Mouse (Mus musculus) left cerebral cortex, adult 2 months (tissue): Measurements from ENCODE around the gene Cryab. TPM values are rescaled to one million over a fixed set of nuclear protein-coding genes. Genes with fewer than 3 reads are reported as not detected.

Source experiments
- DNase-seq, 2 experiments: peaks; one replicate each; pipeline ENCODE4 v3.0.0; 2021 to 2022; ENCODE audit warnings: low spot score in 2 of 2, mixed read lengths in 1 of 2; ENCODE audit errors: extremely low spot score in 1 of 2
- H3K27ac ChIP-seq: fragments of 200-600 bp; 2 replicates; pipeline ENCODE4 v1.8.1; 2022
- H3K4me3 ChIP-seq: fragments of 200-600 bp; 2 replicates; pipeline ENCODE4 v1.8.1; 2022
- CTCF ChIP-seq: fragments of 200-600 bp; IDR thresholded peaks from 2 replicates; pipeline ENCODE4 v1.8.1; 2022; ENCODE audit warnings: antibody characterized with exemption, mild to moderate bottlenecking, moderate library complexity
- intact Hi-C: fragments of 180-260 bp; cut with DNase I; formaldehyde crosslinking; loops from one replicate; pipeline ENCODE4 v1.15.1; 2025
- long read RNA-seq, 2 experiments: library from polyadenylated mRNA; stranded (forward); transcript quantifications; one replicate each; pipeline ENCODE4 v2.0.0; 2021; ENCODE audit warnings: borderline mapping rate in 2 of 2
- total RNA-seq, 2 experiments: library from RNA; stranded (reverse); gene quantifications; 2 replicates each; pipeline ENCODE4 v1.2.3; 2021

The Cryab gene
- 100 to 1,000 TPM; 118 to 125 TPM for total RNA-seq
- long read RNA-seq, experiment 1, transcript Cryab-201 (3 exons, 946 nt): major isoform, 63 of 71 reads
- long read RNA-seq, experiment 1, partial matches to known transcripts: 0 of 71 reads
- long read RNA-seq, experiment 1, other reads (novel, unspliced or antisense): 4 of 71 reads
- long read RNA-seq, experiment 2, transcript Cryab-201 (3 exons, 946 nt): major isoform, 51 of 59 reads
- long read RNA-seq, experiment 2, transcript Cryab-205 (4 exons, 836 nt): minor isoform, 5 of 59 reads
- long read RNA-seq, experiment 2, partial matches to known transcripts: 0 of 59 reads
- long read RNA-seq, experiment 2, other reads (novel, unspliced or antisense): 2 of 59 reads

DNA sequence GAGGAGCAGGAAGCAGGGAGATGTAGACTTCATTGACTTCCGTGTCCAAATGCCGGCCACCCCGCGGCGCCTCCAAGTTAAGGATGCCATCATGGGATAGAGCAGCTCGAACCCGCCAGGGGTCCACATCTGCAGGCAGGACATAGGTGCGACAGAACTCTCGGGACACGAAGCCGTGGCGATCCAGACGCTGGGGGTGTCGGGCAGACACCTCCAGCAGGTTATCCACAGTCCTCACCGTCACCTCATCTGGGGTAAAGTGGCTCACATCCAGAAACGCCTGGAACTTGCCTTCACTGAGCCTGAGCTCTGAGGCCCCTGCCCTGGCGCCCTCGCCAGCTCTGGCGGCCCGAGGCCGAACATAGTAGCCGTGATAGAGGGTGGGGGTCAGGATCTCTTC, at the start of gene Cryab:
TSS of gene Cryab (plus strand) at position 3 of the 400 bp plus-strand sequence.
- Histone ChIP-seq H3K27ac (peak within 1 kb of the TSS; percentile 80), H3K4me3 (0 out of 2 replicates have a peak within 1 kb of the TSS, but pooled peaks have one; percentile 45)
- intact Hi-C loops: no loop called here
- no peak for TF ChIP-seq CTCF
- DNase-seq: no peak

GRCm38 (mm10) chr9:50704907-50705306, 46.2 kb upstream of the Cryab start:
- no peak for DNase-seq
- intact Hi-C loops: no loop called here
- Histone ChIP-seq H3K27ac (no peak overlapping the region), H3K4me3 (no peak overlapping the region)
- TF ChIP-seq CTCF: no peak

DNA sequence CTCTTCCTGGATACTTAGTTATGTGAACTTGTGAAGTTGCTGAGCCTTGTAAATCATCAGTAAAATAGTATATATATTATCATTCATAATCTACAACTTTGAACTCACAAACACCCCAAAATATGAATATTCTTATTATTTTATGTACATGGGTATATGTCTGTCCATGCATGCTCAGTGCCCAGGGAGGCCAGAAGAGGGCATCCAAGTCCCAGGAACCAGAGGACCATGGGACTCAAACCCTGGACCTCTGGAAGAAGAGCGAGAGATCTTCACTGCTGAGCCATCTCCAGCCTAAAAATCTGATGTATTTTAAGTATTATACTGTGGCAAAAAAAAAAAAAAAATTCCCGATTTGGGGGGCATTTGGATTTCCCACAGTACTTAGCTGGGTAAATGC, 42.0 kb upstream of the Cryab start:
- intact Hi-C loops: loop anchor here (2.0 kb wide), 2 partner anchors 26 to 60 kb away; partner anchors contain the start of gene Fdxacb1
- peak; percentile 75 for TF ChIP-seq CTCF
- H3K4me3 ChIP-seq: no peak overlapping the region

DNA sequence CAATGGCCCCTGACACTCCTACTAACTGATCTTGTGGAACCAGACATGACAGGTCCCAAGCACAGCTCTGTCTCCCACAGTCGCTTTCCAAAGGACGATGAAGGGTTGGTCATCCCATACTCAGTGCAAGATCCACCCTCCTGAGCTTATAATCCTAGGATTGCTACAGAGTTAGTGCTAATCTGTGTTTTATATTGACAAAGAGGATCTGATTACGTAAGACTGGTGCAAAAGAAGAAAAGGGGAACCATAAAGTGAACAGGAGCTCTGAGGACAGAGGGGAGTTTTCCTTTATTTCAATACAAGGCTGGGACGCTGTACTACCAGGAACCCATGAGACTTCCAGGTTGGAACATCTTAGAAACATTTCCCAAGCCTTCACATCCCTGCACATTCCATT, 39.8 kb upstream of the Cryab start:
- intact Hi-C loops: no loop called here
- no peak overlapping the region for H3K27ac ChIP-seq
- no peak for TF ChIP-seq CTCF
- H3K4me3 ChIP-seq: no peak overlapping the region
- DNase-seq: no peak

More for the DNA sequence above, 42.0 kb upstream of the Cryab start:
- no peak overlapping the region for H3K27ac ChIP-seq
- DNase-seq: no peak

- intact Hi-C loops: no loop called here
- no peak for TF ChIP-seq CTCF
- DNase-seq: no peak
- no peak overlapping the region for H3K27ac ChIP-seq
- H3K4me3 ChIP-seq: no peak overlapping the region
Observed at GRCm38 (mm10) chr9:50714188-50714587, 36.9 kb upstream of the Cryab start.

- no peak overlapping the region for H3K27ac ChIP-seq
- TF ChIP-seq CTCF: no peak
- intact Hi-C loops: no loop called here
- DNase-seq: no peak
- no peak overlapping the region for H3K4me3 ChIP-seq
Observed at GRCm38 (mm10) chr9:50718878-50719277, 32.2 kb upstream of the Cryab start.

GRCm38 (mm10) chr9:50721061-50721460, 30.1 kb upstream of the Cryab start:
- H3K4me3 ChIP-seq: no peak overlapping the region
- H3K27ac ChIP-seq: peak overlapping the region; percentile 38; the same call in 1 of the 2 replicates
- no peak; the same call in 1 of the 2 replicates for TF ChIP-seq CTCF
- intact Hi-C loops: no loop called here
- DNase-seq: no peak

DNA sequence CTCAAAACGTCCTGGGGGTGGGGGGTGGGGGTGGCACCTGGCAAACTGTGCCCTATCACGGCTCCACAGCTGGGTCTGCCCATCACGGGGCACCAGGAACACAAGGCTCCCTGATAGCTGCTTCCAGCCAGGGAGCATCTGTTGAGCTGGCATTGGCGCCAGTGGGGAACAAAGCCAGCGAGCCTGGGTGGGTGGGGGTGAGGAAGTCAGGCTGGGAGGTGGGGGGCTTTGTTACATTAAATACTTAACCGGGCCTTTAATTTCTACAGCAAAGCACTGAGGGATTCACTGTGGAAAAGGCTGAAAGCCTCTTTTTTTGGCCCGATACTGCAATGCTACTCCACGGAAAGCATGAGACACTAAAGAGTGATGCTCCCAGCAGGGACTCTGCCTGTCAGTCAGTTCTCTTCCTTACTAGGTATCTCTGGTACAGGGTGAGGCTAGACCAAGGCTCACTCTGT, 28.6 kb upstream of the Cryab start:
- intact Hi-C loops: no loop called here
- H3K27ac ChIP-seq: no peak overlapping the region
- H3K4me3 ChIP-seq: no peak overlapping the region
- no peak for DNase-seq
- TF ChIP-seq CTCF: no peak

- Histone ChIP-seq H3K27ac (peak overlapping the region; percentile 44; the same call in 1 of the 2 replicates), H3K4me3 (no peak overlapping the region)
- no peak for TF ChIP-seq CTCF
- intact Hi-C loops: no loop called here
- peak in 1 of 2 experiments; percentile 50 for DNase-seq
Observed at GRCm38 (mm10) chr9:50723406-50723805, 27.7 kb upstream of the Cryab start.

- Histone ChIP-seq H3K27ac (no peak overlapping the region), H3K4me3 (no peak overlapping the region)
- no peak for TF ChIP-seq CTCF
- intact Hi-C loops: no loop called here
- DNase-seq: no peak
Observed at GRCm38 (mm10) chr9:50724147-50724546, 27.0 kb upstream of the Cryab start.

- H3K27ac ChIP-seq: no peak overlapping the region
Observed at GRCm38 (mm10) chr9:50724661-50725330, 26.3 kb upstream of the Cryab start.

GRCm38 (mm10) chr9:50725921-50726590, 25.1 kb upstream of the Cryab start:
- H3K27ac ChIP-seq: no peak overlapping the region
- no peak overlapping the region for H3K4me3 ChIP-seq
- intact Hi-C loops: loop anchor here (2.0 to 5.0 kb wide), 2 partner anchors 27 to 41 kb away; partner anchors contain the start of gene Fdxacb1
- DNase-seq: no peak
- TF ChIP-seq CTCF: no peak

More at GRCm38 (mm10) chr9:50724661-50725330, 26.3 kb upstream of the Cryab start:
- DNase-seq: no peak
- intact Hi-C loops: loop anchor here (5.0 kb wide), 1 partner anchor 43 kb away; the partner anchor contains the start of gene Fdxacb1
- no peak for TF ChIP-seq CTCF
- H3K4me3 ChIP-seq: no peak overlapping the region
